Comparison of ENCODE assay signal across 8 mouse cellular contexts in genomic region chr16:42276216-42277141, GRCm38 (mm10).
A peak's percentile ranks its signal among the peaks of the same experiment; 100 is the strongest.
DNase-seq lines count a peak whose midpoint lies in the region; ATAC-seq and TF ChIP-seq lines count a peak whose summit lies in the region.

No protein-coding gene starts in this region.

- peak; percentile 26 for DNase-seq in CD4-positive helper T cell, adult 2 months (ENCODE audit: low read depth, low spot score)
- peak; percentile 55 for DNase-seq in adrenal gland, postnatal 25 days
- DNase-seq in embryonic facial prominence, embryonic 11.5 days (ENCODE audit: low spot score) = peak; percentile 91
- DNase-seq in heart, postnatal 0 days (ENCODE audit: low spot score) = peak; percentile 73
- peak; percentile 79 for DNase-seq in kidney, postnatal 14 days
- DNase-seq in liver, embryonic 14.5 days (ENCODE audit: low read depth in 3 of 3, low spot score in 3 of 3) = peak in 2 of 3 experiments; percentile 2 to 9
- peak; percentile 78 for DNase-seq in testis, postnatal 10 days (ENCODE audit: low spot score)

- no peak overlapping the region for H3K27ac ChIP-seq in embryonic facial prominence, embryonic 11.5 days (replicated peaks; ENCODE audit: low read depth, low read length)
- no peak overlapping the region for H3K27ac ChIP-seq in heart, postnatal 0 days (ENCODE audit: low read depth)
- H3K27ac ChIP-seq in liver, embryonic 14.5 days = no peak overlapping the region
- peak overlapping the region; percentile 80; the same call in 1 of the 2 replicates for H3K27ac ChIP-seq in neural tube, embryonic 14.5 days (ENCODE audit: low read depth, low read length)

- 42% methylated on average over 15 of the region's 15 CpGs for WGBS in embryonic facial prominence, embryonic 11.5 days
- WGBS in heart, postnatal 0 days = 35% methylated on average over 15 of the region's 15 CpGs
- WGBS in liver, embryonic 14.5 days (ENCODE audit: insufficient replicate concordance) = 32% methylated on average over 15 of the region's 15 CpGs
- 30% methylated on average over 15 of the region's 15 CpGs for WGBS in neural tube, embryonic 14.5 days

- peak; percentile 96 for TF ChIP-seq CTCF in heart, postnatal 0 days (IDR thresholded peaks at IDR 0.05; ENCODE audit: low read depth)
- peak; percentile 78 for TF ChIP-seq CTCF in liver, embryonic 14.5 days (IDR thresholded peaks at IDR 0.05; ENCODE audit: low read depth)

- no peak overlapping the region for H3K9ac ChIP-seq in embryonic facial prominence, embryonic 11.5 days (replicated peaks; ENCODE audit: low read length)
- no peak overlapping the region for H3K9ac ChIP-seq in heart, postnatal 0 days (replicated peaks; ENCODE audit: low read depth, low read length)
- no peak overlapping the region for H3K9ac ChIP-seq in liver, embryonic 14.5 days (replicated peaks)
- H3K9ac ChIP-seq in neural tube, embryonic 14.5 days (replicated peaks; ENCODE audit: low read depth, low read length) = no peak overlapping the region

- H3K27me3 ChIP-seq in embryonic facial prominence, embryonic 11.5 days (ENCODE audit: control insufficient read depth, insufficient read depth, low read length) = no peaks in the 10 kb centered on the region
- H3K27me3 ChIP-seq in heart, postnatal 0 days (ENCODE audit: control insufficient read depth, insufficient read depth, low read length) = no peaks in the 10 kb centered on the region
- H3K27me3 ChIP-seq in liver, embryonic 14.5 days (ENCODE audit: control insufficient read depth, insufficient read depth, low read length) = no peaks in the 10 kb centered on the region
- H3K27me3 ChIP-seq in neural tube, embryonic 14.5 days (ENCODE audit: control insufficient read depth, insufficient read depth, low read length) = no peaks in the 10 kb centered on the region

- no peaks in the 10 kb centered on the region for H3K9me3 ChIP-seq in embryonic facial prominence, embryonic 11.5 days (replicated peaks; ENCODE audit: control insufficient read depth, low read length)
- H3K9me3 ChIP-seq in heart, postnatal 0 days (replicated peaks; ENCODE audit: control insufficient read depth, low read length) = no peaks in the 10 kb centered on the region
- no peaks in the 10 kb centered on the region for H3K9me3 ChIP-seq in liver, embryonic 14.5 days (ENCODE audit: control insufficient read depth, low read length)
- H3K9me3 ChIP-seq in neural tube, embryonic 14.5 days (ENCODE audit: control insufficient read depth, low read length) = no peaks in the 10 kb centered on the region

- no peak overlapping the region for H3K4me2 ChIP-seq in embryonic facial prominence, embryonic 11.5 days (ENCODE audit: low read depth, low read length)
- no peak overlapping the region for H3K4me2 ChIP-seq in heart, postnatal 0 days (ENCODE audit: low read depth, low read length)
- H3K4me2 ChIP-seq in liver, embryonic 14.5 days (ENCODE audit: low read depth) = no peak overlapping the region
- H3K4me2 ChIP-seq in neural tube, embryonic 14.5 days (ENCODE audit: low read depth, low read length) = peak overlapping the region; percentile 17; the same call in 1 of the 2 replicates

- no peak for TF ChIP-seq EP300 in heart, postnatal 0 days (IDR thresholded peaks at IDR 0.05; ENCODE audit: low read depth)
- no peak for TF ChIP-seq EP300 in liver, embryonic 14.5 days (IDR thresholded peaks at IDR 0.05; ENCODE audit: low read depth)

- H3K4me1 ChIP-seq in embryonic facial prominence, embryonic 11.5 days (ENCODE audit: control insufficient read depth, insufficient read depth, low read length) = no peaks in the 10 kb centered on the region
- no peaks in the 10 kb centered on the region for H3K4me1 ChIP-seq in heart, postnatal 0 days (ENCODE audit: control insufficient read depth, insufficient read depth)
- H3K4me1 ChIP-seq in liver, embryonic 14.5 days (replicated peaks; ENCODE audit: control insufficient read depth in 2 of 2, insufficient read depth in 2 of 2, low read length in 1 of 2) = no peaks in the 10 kb centered on the region
- 0 out of 2 replicates have a peak, but pooled peaks cover 10% of the 10 kb centered on the region for H3K4me1 ChIP-seq in neural tube, embryonic 14.5 days (ENCODE audit: control insufficient read depth, insufficient read depth, low read length)

- H3K4me3 ChIP-seq in embryonic facial prominence, embryonic 11.5 days (ENCODE audit: low read depth, low read length) = no peak overlapping the region
- no peak overlapping the region for H3K4me3 ChIP-seq in heart, postnatal 0 days (ENCODE audit: low read depth, low read length)
- H3K4me3 ChIP-seq in liver, embryonic 14.5 days (ENCODE audit: insufficient read depth in 1 of 2, low read depth in 2 of 2, low read length in 2 of 2) = no peak overlapping the region
- no peak overlapping the region for H3K4me3 ChIP-seq in neural tube, embryonic 14.5 days (ENCODE audit: low read depth, low read length)

- ATAC-seq in embryonic facial prominence, embryonic 11.5 days (replicated peaks; ENCODE audit: insufficient number of reproducible peaks, low FRiP score, low TSS enrichment, low read depth) = peak; percentile 31; the same call in 1 of the 2 replicates
- ATAC-seq in heart, postnatal 0 days (ENCODE audit: insufficient read depth, low read depth) = peak; percentile 71
- ATAC-seq in liver, embryonic 14.5 days (ENCODE audit: insufficient read depth) = no peak
- ATAC-seq in neural tube, embryonic 14.5 days (ENCODE audit: low read depth) = peak; percentile 70

- H3K36me3 ChIP-seq in embryonic facial prominence, embryonic 11.5 days (replicated peaks; ENCODE audit: control insufficient read depth, insufficient read depth, low read depth, low read length) = no peaks in the 10 kb centered on the region
- H3K36me3 ChIP-seq in heart, postnatal 0 days (replicated peaks; ENCODE audit: control insufficient read depth, insufficient read depth, low read length) = no peaks in the 10 kb centered on the region
- no peaks in the 10 kb centered on the region for H3K36me3 ChIP-seq in liver, embryonic 14.5 days (replicated peaks; ENCODE audit: control insufficient read depth, insufficient read depth, low read depth)
- no peaks in the 10 kb centered on the region for H3K36me3 ChIP-seq in neural tube, embryonic 14.5 days (ENCODE audit: control insufficient read depth, insufficient read depth, low read length)

Comparison
In these comparisons a context has a peak if more than half of its experiments do, and no peak if none do; other contexts are left out.
1. DNase-seq: peak in every context shown above with its lines; median percentile 91 in embryonic facial prominence, embryonic 11.5 days; 79 in kidney, postnatal 14 days; 78 in testis, postnatal 10 days; 73 in heart, postnatal 0 days; 55 in adrenal gland, postnatal 25 days; 26 in CD4-positive helper T cell, adult 2 months; 6 in liver, embryonic 14.5 days.